Mouse (Mus musculus) thymus, adult 18-20 months (tissue): Measurements from ENCODE around the gene Olfr1269.

ENCODE experiments used
- DNase-seq, 2 experiments: peaks; one replicate each; pipeline ENCODE4 v3.0.0; 2022; ENCODE audit warnings: mixed read lengths in 2 of 2

The Olfr1269 gene

GRCm38 (mm10) chr2:90121312-90121711 is at the start of gene Olfr1269:
Olfr1269 (minus strand) TSS chr2:90121412.
- DNase-seq, result no peak

- no peak for DNase-seq
Observed at GRCm38 (mm10) chr2:90153916-90154315, 32.7 kb upstream of the Olfr1269 start.

GRCm38 (mm10) chr2:90152991-90153390 is 31.8 kb upstream of the Olfr1269 start, which contains the start of gene Olfr1270:
Olfr1270 (minus strand) TSS chr2:90153091.
- DNase-seq, result no peak

- no peak for DNase-seq
Observed at GRCm38 (mm10) chr2:90142196-90142595, 21.0 kb upstream of the Olfr1269 start, which contains the start of gene Olfr32. Olfr32 (minus strand) TSS chr2:90142296.

- DNase-seq, result no peak
Observed at GRCm38 (mm10) chr2:90070065-90070464, 51.1 kb downstream of the Olfr1269 start.
